Comparison of ENCODE assay signal across 16 mouse cellular contexts in the genomic region with DNA sequence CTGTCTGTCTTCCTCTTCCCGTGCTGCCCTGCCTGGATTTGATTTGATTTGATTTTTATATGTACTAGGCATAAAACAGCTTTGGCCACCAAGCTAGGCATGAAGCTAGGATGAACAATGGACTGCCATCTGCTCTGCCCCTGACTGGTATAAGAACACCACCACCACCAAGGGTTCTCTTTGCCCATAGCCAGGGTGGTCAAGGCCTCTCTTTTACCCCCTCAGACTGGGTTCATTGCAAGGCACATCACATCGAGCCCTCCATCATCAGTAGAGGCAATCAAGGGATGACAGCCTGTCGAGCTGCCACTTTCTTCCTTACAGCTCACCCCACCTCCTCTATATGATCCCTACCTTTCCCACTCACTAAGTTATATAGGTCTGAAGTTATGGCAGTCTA. TPM values are rescaled to one million over a fixed set of nuclear protein-coding genes. Genes with fewer than 3 reads are reported as not detected.
"Had no signal": no experiment of that assay in that cellular context is flagged by ENCODE, and none has a peak within 500 bp of the region (broad histone marks: within the 10 kb centered on the region; RNA-seq: fewer than 3 reads in every experiment).

No protein-coding gene starts in this region.

- DNase-seq: gastrocnemius, adult 2 months; gastrocnemius, postnatal 10 days; gastrocnemius, postnatal 25 days; heart, adult 2 months; heart, postnatal 10 days; heart, postnatal 36 days; kidney, adult 18-20 months; kidney, adult 8-10 months; kidney, postnatal 10 days; kidney, postnatal 25 days; kidney, postnatal 4 days; layer of hippocampus, postnatal 36 days; left cerebral cortex, postnatal 4 days; liver; liver, embryonic 13.5 days had no signal

RNA-seq across cellular contexts. Expression of a gene that starts 50.3 kb away (rescaled TPM):
- total RNA-seq: granulocyte monocyte progenitor cell, adult 5-6 weeks had no signal
